Mouse (Mus musculus): ENCODE results near the gene Vkorc1.
"Not testable (repeated sequence)": the region's sequence is repeated elsewhere in the genome, so short reads cannot be mapped to it uniquely, and the experiment has no call there.

Gene Vkorc1

DNA sequence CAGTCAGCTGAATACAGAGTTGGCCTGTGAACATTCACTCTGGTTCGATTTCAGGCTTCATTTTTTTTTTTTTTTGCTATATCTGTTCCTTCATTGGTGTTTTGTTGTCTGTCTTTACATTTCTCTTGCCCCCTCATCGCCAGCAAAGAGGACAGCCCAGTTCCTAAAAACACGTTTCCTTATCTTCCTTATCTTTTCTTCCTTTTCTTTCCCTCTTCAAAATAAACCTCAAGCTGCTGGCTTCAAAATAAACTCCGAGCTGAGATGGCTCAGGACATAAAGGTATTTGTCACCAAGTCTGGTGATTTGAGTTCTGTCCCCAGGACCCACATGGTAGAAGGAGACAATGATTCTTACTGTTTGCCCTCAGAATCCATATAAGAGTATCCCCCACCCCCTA, 17.5 kb upstream of the Vkorc1 start:
- no peak for DNase-seq

GRCm38 (mm10) chr7:127912190-127912871, 16.9 kb upstream of the Vkorc1 start, which contains the start of gene Kat8:
TSS of gene Kat8 (plus strand) at chr7:127912516.
- peak; percentile 86 for DNase-seq

DNA sequence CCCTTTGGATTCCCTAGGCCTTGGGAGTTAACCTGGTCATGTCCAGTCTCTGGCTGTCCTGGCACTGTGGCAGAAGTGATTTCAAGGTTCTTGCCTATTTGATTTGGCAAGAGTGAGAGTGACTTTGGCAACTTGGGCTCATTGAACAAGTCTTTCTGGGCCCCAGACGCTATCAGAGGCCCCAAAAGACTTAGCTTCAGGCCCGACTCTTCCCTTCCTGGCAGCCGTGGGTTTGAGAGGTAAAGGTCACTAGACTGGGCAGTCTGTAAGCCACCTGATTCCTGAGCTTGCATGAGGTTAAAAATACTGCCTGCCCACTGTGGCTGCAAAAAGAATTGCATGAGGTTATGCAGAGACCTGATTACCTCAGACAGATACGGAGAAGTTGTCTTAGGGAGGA, 13.2 kb upstream of the Vkorc1 start:
- no peak for DNase-seq

GRCm38 (mm10) chr7:127907939-127908338, 12.5 kb upstream of the Vkorc1 start:
- DNase-seq: no peak

- peak; percentile 81 for DNase-seq
Observed at GRCm38 (mm10) chr7:127903971-127904796, 8.8 kb upstream of the Vkorc1 start, which contains the start of gene Bckdk. TSS of gene Bckdk (plus strand) at chr7:127904082.

GRCm38 (mm10) chr7:127901772-127902171, 6.4 kb upstream of the Vkorc1 start:
- DNase-seq: no peak

DNA sequence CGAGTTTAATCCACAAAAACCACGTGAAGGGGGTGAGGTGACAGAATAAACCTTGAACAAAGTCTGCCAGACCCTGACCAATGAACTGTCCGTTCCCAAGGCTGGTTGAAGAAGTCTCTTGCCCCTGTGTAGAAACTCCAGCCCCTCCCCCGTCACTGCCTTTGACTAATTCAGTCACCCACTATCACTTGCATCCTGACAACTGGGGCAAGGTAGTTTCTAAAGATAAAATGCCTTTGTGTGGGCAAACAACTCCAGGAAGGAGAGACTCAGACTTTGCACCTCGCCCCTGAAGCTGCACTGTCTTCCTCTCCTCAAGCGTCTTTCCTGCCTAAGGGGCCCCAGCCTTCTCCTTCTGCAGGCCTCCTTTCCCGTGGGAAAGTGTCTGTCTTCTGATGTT, 4.6 kb upstream of the Vkorc1 start:
- DNase-seq: no peak

DNA sequence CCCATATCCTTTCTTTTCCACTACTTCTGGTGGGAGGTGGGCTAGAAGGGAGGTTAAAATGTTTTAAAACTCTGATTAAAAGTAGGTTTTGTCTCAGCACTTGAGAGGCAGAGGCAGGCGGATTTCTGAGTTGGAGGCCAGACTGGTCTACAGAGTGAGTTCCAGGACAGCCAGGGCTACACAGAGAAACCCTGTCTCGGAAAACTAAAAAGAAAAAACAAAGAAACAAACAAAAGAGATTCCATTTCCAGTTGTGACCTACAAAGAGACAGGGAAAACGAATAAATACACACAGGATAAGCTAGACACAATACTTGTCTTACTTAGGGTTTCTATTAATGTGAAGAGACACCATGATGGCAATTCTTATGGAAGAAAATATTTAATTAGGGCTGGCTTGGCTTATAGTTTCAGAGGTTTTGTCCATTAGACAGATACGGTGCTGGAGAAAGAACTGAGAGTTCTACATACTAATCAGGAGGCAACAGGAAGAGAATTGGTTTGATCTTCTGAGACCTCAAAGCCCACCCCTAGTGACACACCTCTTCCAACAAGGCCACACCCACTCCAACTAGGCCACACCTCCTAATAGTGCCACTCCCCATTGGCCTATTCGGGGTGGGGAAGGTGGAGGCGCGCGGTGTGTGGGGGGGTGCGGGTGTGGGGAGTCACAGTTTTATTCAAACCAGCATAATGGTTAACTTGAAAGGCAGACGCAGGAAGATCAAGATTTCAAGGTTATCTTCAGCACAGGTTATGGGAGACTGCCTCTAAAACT, 3.0 kb upstream of the Vkorc1 start:
- no peak for DNase-seq

- DNase-seq: no peak
Observed at GRCm38 (mm10) chr7:127897542-127897941, 2.1 kb upstream of the Vkorc1 start.

GRCm38 (mm10) chr7:127896384-127896783, 967 bp upstream of the Vkorc1 start:
- peak; percentile 69 for DNase-seq

- DNase-seq: not testable (repeated sequence)
Observed at GRCm38 (mm10) chr7:127895891-127896290, 474 bp upstream of the Vkorc1 start.

DNA sequence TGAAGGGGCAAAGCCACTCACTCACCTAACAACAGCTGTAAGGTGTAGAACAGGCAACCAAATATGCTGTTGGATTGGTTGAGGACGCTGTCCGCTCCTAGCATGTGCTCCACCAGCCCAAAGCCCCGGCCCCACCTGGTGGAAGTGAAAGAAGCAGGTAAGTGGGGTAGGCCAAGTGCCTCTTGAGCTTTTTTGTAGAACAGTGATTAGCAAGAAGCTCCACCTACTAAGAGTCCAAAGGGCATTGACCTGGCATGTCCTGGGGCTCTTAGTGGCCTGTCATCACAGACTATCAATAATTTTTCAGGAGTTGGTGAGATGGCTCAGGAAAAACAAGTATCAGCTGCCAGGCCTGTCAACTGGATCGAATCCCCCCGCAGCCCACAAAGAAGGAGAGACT, 937 bp downstream of the Vkorc1 start:
- no peak for DNase-seq

- no peak for DNase-seq
Observed at GRCm38 (mm10) chr7:127890798-127891197, 4.6 kb downstream of the Vkorc1 start, which contains the start of gene Prss53. TSS of gene Prss53 (minus strand) at chr7:127890970.

DNA sequence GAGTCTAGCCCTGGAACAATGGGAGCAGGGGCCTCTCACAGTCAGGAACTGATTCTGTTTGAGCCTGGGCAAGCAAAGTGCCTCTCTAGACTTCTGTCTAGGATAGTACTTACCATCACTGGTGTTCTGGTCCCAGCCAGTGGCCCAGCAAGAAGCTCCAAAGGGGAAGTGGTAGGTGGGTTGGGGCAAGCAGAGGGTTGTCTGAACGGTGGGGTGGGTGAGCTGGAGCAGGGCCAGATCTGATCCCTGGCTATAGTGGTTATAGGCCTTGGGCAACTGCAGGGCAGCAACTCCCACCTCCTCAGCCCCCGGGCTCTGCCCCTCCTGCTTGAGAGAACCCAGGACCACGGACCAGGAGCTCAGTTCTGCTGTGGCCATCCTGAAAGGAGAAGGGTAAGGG, 6.6 kb downstream of the Vkorc1 start:
- no peak for DNase-seq

DNA sequence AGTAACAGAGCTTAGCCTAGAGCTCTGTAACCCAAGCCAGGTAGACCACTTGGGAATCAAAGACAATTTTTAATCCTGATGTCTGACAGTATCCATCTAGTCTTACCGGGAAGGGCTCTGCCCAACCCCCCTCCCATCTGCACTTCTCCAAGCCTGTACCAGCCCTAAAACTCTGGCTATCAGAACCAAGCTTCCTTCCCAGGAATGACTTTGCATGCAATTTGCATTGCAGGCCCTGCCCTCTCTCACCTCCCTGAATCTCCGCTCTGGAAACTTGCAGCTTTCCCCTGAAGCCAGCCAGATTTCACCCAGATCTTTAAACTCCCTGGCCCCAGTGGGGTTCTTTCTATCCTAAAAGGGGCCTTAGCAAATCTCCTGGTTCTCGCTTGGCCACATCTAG, 7.6 kb downstream of the Vkorc1 start:
- no peak for DNase-seq

DNA sequence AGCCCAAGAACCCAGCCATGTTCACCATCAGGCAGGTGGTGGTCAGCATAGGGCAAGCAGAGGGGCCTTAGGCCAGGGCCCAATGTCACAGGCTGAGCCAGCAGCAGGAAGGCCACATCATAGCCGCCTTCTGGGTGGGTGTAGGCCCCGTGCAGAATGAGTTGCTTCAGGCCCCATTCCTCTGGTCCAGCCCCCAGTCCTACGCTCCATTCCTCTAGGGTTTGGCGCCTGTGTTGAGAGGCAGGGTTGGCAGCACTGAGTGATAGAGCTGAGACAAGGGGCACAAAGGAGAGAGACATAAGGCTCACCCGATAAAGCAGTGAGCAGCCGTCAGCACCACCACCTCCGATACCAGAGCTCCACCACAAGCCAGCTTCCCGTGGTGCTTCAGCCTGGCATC, 8.2 kb downstream of the Vkorc1 start:
- DNase-seq: no peak

GRCm38 (mm10) chr7:127886551-127886950, 8.9 kb downstream of the Vkorc1 start:
- DNase-seq: no peak

DNA sequence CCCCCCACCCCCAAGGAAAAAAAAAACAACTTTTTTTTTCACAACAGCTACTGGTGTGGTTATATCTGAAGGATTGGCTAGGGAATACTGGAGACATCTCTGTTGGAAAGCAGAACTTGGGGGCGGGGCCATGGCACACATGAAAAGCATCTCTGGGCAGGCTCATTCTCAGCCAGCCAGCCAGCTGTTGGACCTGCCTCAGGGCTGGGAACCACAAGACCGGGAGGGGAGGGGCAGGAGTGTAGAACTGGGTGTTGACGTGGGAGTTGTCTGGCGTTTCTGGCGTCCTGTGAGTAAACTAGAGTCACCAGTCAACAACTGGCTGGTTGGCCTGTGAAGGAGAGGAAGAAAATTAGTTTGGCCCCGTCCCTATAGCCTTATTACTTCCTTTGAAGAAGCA, 9.5 kb downstream of the Vkorc1 start:
- no peak for DNase-seq

DNA sequence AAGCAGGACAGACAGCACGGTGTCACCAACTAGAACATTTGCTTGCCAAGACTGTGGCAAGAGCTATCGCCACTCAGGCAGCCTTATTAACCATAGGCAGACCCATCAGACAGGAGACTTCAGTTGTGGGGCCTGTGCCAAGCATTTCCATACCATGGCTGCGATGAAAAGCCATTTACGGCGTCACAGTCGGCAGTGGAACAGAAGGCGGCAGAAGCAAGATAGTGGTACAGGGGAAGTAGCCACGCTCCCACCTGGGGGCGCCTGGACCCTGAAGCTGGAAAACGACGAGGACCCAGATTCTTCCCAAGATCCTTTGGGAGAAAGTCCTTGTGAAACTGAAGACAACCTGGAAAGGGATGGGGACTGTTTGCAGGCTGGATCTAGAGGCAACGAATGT, 15.0 kb downstream of the Vkorc1 start:
- no peak for DNase-seq

DNA sequence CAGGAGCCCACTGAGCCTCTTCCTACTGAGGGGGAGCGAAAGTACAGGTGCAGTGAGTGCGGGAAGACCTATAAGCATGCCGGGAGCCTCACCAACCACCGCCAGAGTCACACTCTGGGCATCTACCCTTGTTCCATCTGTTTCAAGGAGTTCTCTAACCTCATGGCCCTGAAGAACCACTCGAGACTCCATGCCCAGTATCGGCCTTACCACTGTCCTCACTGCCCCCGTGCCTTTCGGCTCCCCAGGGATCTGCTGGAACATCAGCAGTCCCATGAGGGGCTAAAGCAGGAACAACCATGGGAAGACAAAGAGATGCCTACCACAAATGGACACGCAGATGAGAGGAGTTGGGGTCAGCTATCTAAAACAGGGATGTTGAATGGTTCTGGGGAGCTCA, 16.1 kb downstream of the Vkorc1 start:
- no peak for DNase-seq

- DNase-seq: peak; percentile 86
Observed at GRCm38 (mm10) chr7:127876467-127877348, 18.7 kb downstream of the Vkorc1 start, which contains the start of gene Zfp668. TSS of gene Zfp668 (minus strand) at chr7:127876828.

DNA sequence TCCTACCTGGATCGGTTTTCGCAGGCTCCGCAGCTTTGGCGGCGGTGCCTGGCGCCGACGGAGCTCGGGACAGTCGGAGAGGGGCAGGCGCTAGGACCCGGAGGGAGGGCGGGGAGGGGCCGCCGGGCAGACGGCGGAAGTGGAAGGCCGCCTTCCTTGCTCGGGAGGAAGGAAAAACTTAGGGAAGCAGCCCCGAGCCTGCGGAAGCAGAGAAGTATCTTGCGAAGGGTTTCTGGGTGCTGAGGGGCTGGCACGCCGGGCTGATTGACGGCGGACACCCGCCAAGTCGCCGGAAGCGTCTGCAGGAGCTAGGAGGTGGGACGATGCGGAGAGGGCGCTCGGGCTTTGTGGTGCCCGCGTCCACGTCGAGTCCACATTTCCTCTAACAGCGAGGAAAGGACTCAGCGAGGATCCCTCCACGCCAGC, 19.4 kb downstream of the Vkorc1 start, which contains the start of gene Zfp646:
TSS of gene Zfp646 (plus strand) at position 181 of the 426 bp plus-strand sequence.
- no peak for DNase-seq
